Mouse (Mus musculus): ENCODE measurements around the gene Ltbp3. TPM values are rescaled to one million over a fixed set of nuclear protein-coding genes. Genes with fewer than 3 reads are reported as not detected.
A peak's percentile ranks its signal among the peaks of the same experiment; 100 is the strongest.

The Ltbp3 gene
- 9.3 and 9.8 TPM in 2 replicates for polyA plus RNA-seq (2014; fragmentation: Nextera tagmentation; extraction: Ambion mirVana)

- Histone ChIP-seq H3K4me1 (ENCODE audit: control insufficient read depth, insufficient read depth, low read length) (peaks cover 15% of the 10 kb centered on the region), H3K4me2 (peak within 1 kb of the TSS; percentile 77), H3K27ac (ENCODE audit: low read depth, low read length) (peak within 1 kb of the TSS; percentile 82), H3K9me3 (replicated peaks; ENCODE audit: control insufficient read depth, low read length) (no peaks in the 10 kb centered on the region), H3K36me3 (ENCODE audit: control insufficient read depth, insufficient read depth, low read length) (no peaks in the 10 kb centered on the region), H3K27me3 (ENCODE audit: control insufficient read depth, insufficient read depth, low read length) (peaks cover 39% of the 10 kb centered on the region), H3K9ac (ENCODE audit: low read depth, low read length) (peak within 1 kb of the TSS; percentile 84), H3K4me3 (ENCODE audit: low read depth, low read length) (peak within 1 kb of the TSS; percentile 66)
- WGBS (ENCODE audit: insufficient replicate concordance): 26% methylated on average over 13 of the region's 14 CpGs
- peak; percentile 18; the same call in 1 of the 2 replicates for ATAC-seq (replicated peaks; ENCODE audit: insufficient number of reproducible peaks, low FRiP score, low TSS enrichment)
Measured at GRCm38 (mm10) chr19:5740320-5741317, at the start of gene Ltbp3. Gene Ltbp3 (plus strand): TSS chr19:5740904.

GRCm38 (mm10) chr19:5691601-5692000 lies 49.1 kb upstream of the Ltbp3 start:
- H3K27ac ChIP-seq (ENCODE audit: low read depth, low read length): peak overlapping the region; percentile 94
- peak overlapping the region; percentile 91 for H3K9ac ChIP-seq (ENCODE audit: low read depth, low read length)
- H3K4me3 ChIP-seq (ENCODE audit: low read depth, low read length): peak overlapping the region; percentile 93
- no peak for ATAC-seq (replicated peaks; ENCODE audit: insufficient number of reproducible peaks, low FRiP score, low TSS enrichment)
- H3K4me1 ChIP-seq (ENCODE audit: control insufficient read depth, insufficient read depth, low read length): peaks cover 52% of the 10 kb centered on the region
- peaks cover 16% of the 10 kb centered on the region for H3K36me3 ChIP-seq (ENCODE audit: control insufficient read depth, insufficient read depth, low read length)
- H3K4me2 ChIP-seq: peak overlapping the region; percentile 97
- H3K27me3 ChIP-seq (ENCODE audit: control insufficient read depth, insufficient read depth, low read length): no peaks in the 10 kb centered on the region
- WGBS (ENCODE audit: insufficient replicate concordance): 59% methylated on average over 5 of the region's 5 CpGs
- H3K9me3 ChIP-seq (replicated peaks; ENCODE audit: control insufficient read depth, low read length): no peaks in the 10 kb centered on the region

GRCm38 (mm10) chr19:5692086-5692912 lies 48.4 kb upstream of the Ltbp3 start:
- H3K4me2 ChIP-seq: peak overlapping the region; percentile 97
- H3K9ac ChIP-seq (ENCODE audit: low read depth, low read length): peak overlapping the region; percentile 91
- ATAC-seq (replicated peaks; ENCODE audit: insufficient number of reproducible peaks, low FRiP score, low TSS enrichment): 0 out of 2 replicates have a peak, but pooled peaks have one; percentile 15
- H3K4me3 ChIP-seq (ENCODE audit: low read depth, low read length): peak overlapping the region; percentile 93
- H3K27me3 ChIP-seq (ENCODE audit: control insufficient read depth, insufficient read depth, low read length): no peaks in the 10 kb centered on the region
- WGBS (ENCODE audit: insufficient replicate concordance): 57% methylated on average over 10 of the region's 10 CpGs
- peak overlapping the region; percentile 94 for H3K27ac ChIP-seq (ENCODE audit: low read depth, low read length)
- no peaks in the 10 kb centered on the region for H3K9me3 ChIP-seq (replicated peaks; ENCODE audit: control insufficient read depth, low read length)
- H3K36me3 ChIP-seq (ENCODE audit: control insufficient read depth, insufficient read depth, low read length): peaks cover 17% of the 10 kb centered on the region
- H3K4me1 ChIP-seq (ENCODE audit: control insufficient read depth, insufficient read depth, low read length): peaks cover 50% of the 10 kb centered on the region

- Histone ChIP-seq H3K27me3 (ENCODE audit: control insufficient read depth, insufficient read depth, low read length) (no peaks in the 10 kb centered on the region), H3K27ac (ENCODE audit: low read depth, low read length) (peak overlapping the region; percentile 94), H3K9me3 (replicated peaks; ENCODE audit: control insufficient read depth, low read length) (no peaks in the 10 kb centered on the region), H3K9ac (ENCODE audit: low read depth, low read length) (peak overlapping the region; percentile 91), H3K36me3 (ENCODE audit: control insufficient read depth, insufficient read depth, low read length) (peaks cover 20% of the 10 kb centered on the region), H3K4me2 (peak overlapping the region; percentile 97), H3K4me1 (ENCODE audit: control insufficient read depth, insufficient read depth, low read length) (peaks cover 44% of the 10 kb centered on the region), H3K4me3 (ENCODE audit: low read depth, low read length) (peak overlapping the region; percentile 93; the same call in 1 of the 2 replicates)
- ATAC-seq (replicated peaks; ENCODE audit: insufficient number of reproducible peaks, low FRiP score, low TSS enrichment): no peak
- WGBS (ENCODE audit: insufficient replicate concordance): 68% methylated on average over 10 of the region's 10 CpGs
Measured at GRCm38 (mm10) chr19:5692913-5693396, 47.7 kb upstream of the Ltbp3 start.

- Histone ChIP-seq H3K9me3 (replicated peaks; ENCODE audit: control insufficient read depth, low read length) (no peaks in the 10 kb centered on the region), H3K27me3 (ENCODE audit: control insufficient read depth, insufficient read depth, low read length) (no peaks in the 10 kb centered on the region), H3K4me1 (ENCODE audit: control insufficient read depth, insufficient read depth, low read length) (peaks cover 44% of the 10 kb centered on the region), H3K9ac (ENCODE audit: low read depth, low read length) (no peak overlapping the region; the same call in 1 of the 2 replicates), H3K36me3 (ENCODE audit: control insufficient read depth, insufficient read depth, low read length) (peaks cover 28% of the 10 kb centered on the region), H3K4me2 (peak overlapping the region; percentile 97), H3K4me3 (ENCODE audit: low read depth, low read length) (0 out of 2 replicates have a peak overlapping the region, but pooled peaks have one; percentile 93), H3K27ac (ENCODE audit: low read depth, low read length) (no peak overlapping the region)
- 86% methylated on average over 6 of the region's 6 CpGs for WGBS (ENCODE audit: insufficient replicate concordance)
- ATAC-seq (replicated peaks; ENCODE audit: insufficient number of reproducible peaks, low FRiP score, low TSS enrichment): no peak
Measured at GRCm38 (mm10) chr19:5693801-5694200, 46.9 kb upstream of the Ltbp3 start.

GRCm38 (mm10) chr19:5695849-5696462 lies 44.7 kb upstream of the Ltbp3 start:
- Histone ChIP-seq H3K4me1 (ENCODE audit: control insufficient read depth, insufficient read depth, low read length) (peaks cover 33% of the 10 kb centered on the region), H3K4me2 (peak overlapping the region; percentile 54), H3K27ac (ENCODE audit: low read depth, low read length) (no peak overlapping the region), H3K36me3 (ENCODE audit: control insufficient read depth, insufficient read depth, low read length) (peaks cover 48% of the 10 kb centered on the region), H3K9ac (ENCODE audit: low read depth, low read length) (no peak overlapping the region), H3K27me3 (ENCODE audit: control insufficient read depth, insufficient read depth, low read length) (no peaks in the 10 kb centered on the region), H3K9me3 (replicated peaks; ENCODE audit: control insufficient read depth, low read length) (no peaks in the 10 kb centered on the region), H3K4me3 (ENCODE audit: low read depth, low read length) (peak overlapping the region; percentile 23)
- no peak for ATAC-seq (replicated peaks; ENCODE audit: insufficient number of reproducible peaks, low FRiP score, low TSS enrichment)
- WGBS (ENCODE audit: insufficient replicate concordance): 28% methylated on average over 41 of the region's 41 CpGs

GRCm38 (mm10) chr19:5704163-5704800 lies 36.4 kb upstream of the Ltbp3 start, which contains the start of gene Kcnk7:
Gene Kcnk7 (plus strand): TSS chr19:5704367.
- H3K36me3 ChIP-seq (ENCODE audit: control insufficient read depth, insufficient read depth, low read length): peaks cover 47% of the 10 kb centered on the region
- peaks cover 12% of the 10 kb centered on the region for H3K4me1 ChIP-seq (ENCODE audit: control insufficient read depth, insufficient read depth, low read length)
- no peaks in the 10 kb centered on the region for H3K9me3 ChIP-seq (replicated peaks; ENCODE audit: control insufficient read depth, low read length)
- H3K27ac ChIP-seq (ENCODE audit: low read depth, low read length): no peak within 1 kb of the TSS
- H3K4me3 ChIP-seq (ENCODE audit: low read depth, low read length): no peak within 1 kb of the TSS
- H3K9ac ChIP-seq (ENCODE audit: low read depth, low read length): 0 out of 2 replicates have a peak within 1 kb of the TSS, but pooled peaks have one; percentile 39
- no peaks in the 10 kb centered on the region for H3K27me3 ChIP-seq (ENCODE audit: control insufficient read depth, insufficient read depth, low read length)
- WGBS (ENCODE audit: insufficient replicate concordance): 70% methylated on average over 17 of the region's 17 CpGs
- no peak within 1 kb of the TSS for H3K4me2 ChIP-seq
- 0 out of 2 replicates have a peak, but pooled peaks have one; percentile 20 for ATAC-seq (replicated peaks; ENCODE audit: insufficient number of reproducible peaks, low FRiP score, low TSS enrichment)
